Mouse (Mus musculus) urinary bladder, postnatal 36 days (tissue): ENCODE results near the gene Cntnap1.
A peak's percentile ranks its signal among the peaks of the same experiment; 100 is the strongest.

Experiments used
- DNase-seq, 2 experiments: peaks; one replicate each; pipeline ENCODE4 v3.0.0; 2022; ENCODE audit warnings: low spot score in 2 of 2, mixed read lengths in 1 of 2

Gene Cntnap1

DNA sequence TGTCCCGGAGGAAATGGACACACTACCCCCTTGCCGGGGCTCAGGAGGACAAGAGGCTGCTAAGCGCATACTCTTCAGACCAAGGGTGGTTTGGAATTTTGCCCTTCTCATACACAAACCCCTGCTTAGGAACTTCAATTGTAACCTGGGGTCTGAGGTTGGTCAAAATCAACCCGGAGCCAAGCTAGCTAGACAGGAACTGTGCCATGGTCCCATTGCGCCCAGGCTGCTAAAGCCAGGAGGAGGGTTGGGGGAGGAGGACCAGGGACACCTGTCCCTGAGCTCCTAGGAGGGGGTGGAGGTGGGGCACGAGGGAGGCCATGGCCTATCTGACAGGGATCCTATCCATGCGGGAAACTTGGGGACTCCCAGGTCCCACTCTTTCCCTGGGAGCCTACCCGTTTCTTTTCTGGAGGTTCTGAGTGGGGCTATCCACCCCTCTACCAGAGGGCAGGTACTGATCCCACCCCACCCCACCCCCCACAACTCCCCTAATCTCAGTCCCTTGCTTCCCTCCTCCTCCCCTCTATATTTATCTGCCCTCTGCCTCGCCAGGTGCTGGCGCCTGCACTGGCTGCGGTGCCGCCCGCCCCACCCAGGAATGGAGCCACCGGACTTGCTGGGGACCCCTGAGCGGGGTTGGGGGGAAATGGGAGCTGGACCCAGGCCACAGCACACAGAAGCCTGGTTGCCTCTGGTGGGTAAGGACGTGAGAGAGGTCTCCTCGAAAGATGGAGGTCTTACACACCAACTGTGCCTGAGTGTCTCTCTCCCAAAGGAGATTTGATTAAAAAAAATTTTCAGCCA, 819 bp upstream of the Cntnap1 start:
- DNase-seq, result no peak

DNA sequence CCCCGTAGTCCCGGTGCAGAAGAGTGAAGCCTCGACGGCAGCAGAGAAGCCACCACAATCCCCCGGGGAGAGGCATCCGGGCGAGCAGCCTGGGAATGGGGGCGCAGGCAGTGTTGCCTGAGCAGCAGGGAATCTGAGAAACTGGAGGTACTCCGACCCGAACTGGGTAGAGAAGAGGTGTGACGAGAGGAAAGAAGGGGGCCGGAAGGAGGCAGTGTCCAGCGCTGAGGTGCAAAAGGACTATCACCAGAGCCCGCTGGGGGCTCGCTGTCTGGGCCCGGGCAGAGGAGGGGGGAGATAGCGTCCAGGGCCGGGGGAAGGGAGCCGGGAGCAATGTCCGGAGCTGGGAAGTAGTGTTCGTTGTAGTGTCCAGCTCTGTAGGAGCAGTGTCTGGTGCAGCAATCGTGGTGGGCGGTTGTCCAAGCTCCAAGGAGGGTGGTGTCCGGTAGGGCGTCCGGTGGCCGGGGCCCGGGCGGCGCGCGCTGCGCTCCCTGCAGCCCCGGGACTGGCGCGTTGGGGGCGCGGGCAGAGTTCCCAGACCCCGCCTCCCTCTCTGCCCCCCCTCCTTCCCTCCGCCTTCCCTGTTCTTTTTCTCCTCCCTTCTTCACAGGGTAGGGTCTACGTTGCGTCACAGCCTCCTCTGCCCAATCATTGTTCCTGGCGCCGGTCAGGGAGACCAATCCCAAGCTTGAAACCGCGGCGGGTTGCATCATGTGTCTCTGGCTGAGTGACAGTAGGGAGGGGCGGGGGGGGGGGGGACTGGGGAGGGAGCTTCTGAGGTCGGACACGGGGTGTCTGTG, 688 bp downstream of the Cntnap1 start, which contains the start of gene Plekhh3:
TSS of gene Plekhh3 (minus strand) at position 541 of the 800 bp plus-strand sequence.
- DNase-seq, result peak; percentile 85 to 96

DNA sequence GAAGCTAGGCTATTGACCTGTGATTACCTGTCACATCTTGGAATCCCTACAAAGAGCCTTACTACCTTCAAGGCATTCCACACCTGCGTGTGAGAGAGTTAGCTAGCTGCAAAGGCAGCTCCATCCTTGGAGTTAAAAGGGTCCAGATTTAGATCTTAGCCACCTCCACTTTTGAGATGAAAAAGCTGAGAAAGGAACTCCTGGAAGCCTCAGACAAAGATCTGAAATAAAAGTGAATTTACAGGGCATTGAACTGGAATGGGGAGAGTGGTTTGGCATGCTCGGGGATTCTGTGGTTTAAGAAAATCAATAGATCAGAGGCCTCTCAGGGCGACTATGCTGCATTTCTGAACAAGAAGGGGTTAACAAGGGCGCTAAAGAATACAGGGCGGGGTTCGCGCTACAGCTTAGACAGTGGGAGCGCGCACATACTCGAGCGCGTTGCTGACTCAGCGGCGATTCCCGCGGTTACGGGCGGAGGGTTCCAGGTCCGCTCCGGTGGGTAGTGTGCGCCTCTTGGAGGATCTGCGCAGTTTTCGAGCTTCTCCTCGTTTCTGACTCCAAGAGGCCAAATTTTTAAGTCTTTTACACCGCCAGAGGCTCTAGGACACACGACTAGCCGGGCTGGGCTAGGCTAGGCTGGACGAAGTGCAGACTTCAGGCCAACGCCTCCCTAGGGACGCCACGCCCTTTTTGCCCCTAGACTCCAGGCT, 1.6 kb downstream of the Cntnap1 start:
- peak; percentile 70 to 78 for DNase-seq

DNA sequence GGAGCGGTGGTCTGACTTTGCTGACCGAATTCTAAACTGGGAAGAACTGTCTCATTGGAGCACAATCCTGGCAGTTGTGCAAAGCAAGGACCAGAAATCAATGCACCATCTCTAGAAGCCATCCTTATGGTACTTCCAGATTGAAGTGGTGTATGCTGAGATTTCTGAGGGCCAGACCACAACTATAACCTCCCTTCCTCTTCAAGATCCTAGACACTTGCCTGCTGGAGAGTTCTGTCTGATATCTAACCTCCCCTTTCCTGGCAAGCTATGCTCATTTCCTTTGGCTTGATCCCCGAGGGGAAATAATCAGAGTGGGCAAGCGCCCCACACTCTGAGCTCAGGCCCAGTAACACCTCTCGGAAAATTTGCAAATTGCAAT, 2.1 kb downstream of the Cntnap1 start:
- no peak for DNase-seq

DNA sequence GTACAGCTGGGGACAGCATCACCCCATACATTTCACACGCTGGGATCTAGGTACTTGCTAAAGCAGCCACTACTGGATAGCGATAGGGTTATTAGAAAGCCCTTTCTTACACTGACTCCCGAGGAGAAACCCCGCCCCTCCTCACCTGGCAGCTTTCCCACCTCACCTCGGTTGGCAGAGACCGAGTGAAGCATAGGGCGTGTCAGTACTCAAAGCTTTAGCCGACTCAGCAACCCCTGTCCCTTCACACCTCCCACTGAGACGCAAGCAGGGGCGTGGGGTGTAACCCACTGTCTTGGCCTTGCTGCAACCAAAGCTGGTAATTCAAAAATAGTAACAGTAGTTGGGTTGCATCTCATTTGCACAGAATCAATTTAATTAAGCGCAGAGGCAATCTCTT, 2.8 kb downstream of the Cntnap1 start:
- peak in 1 of 2 experiments; percentile 76 for DNase-seq

DNA sequence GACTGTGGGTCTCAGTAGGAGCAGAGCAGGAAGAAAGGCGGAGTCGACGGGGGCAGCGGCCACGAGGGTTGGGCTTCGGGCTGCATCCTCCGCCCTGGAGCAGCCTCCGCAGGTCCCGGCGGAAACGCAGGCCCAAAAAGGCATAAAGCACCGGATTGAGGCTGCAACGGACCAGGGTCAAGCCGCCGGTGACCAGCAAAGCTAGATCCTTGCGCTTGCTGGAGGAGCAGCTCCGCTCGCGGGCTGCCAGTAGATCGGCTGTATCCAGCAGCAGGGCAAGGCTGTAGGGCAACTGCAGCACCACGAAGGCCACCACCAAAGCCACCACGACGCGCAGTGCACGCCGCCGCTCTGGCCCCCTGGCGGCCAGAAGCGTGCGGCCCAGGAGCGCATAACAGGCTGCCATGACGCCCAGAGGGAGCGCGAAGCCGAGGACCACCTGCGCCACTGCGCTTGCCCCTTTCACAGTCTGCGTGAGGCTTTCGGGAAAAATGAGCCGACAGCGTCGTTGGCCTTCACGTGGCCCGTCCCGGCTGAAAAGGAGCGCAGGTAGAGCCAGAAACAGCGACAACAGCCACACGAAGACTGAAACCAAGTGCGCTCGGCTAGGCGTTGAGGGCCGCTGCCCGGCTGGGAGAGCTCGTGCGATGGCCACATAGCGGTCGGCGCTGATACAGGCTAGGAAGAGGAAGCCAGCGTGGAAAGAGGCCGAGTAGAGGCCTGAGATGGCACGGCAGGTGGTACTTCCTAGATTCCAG, 3.5 kb downstream of the Cntnap1 start:
- peak; percentile 72 to 82 for DNase-seq

DNA sequence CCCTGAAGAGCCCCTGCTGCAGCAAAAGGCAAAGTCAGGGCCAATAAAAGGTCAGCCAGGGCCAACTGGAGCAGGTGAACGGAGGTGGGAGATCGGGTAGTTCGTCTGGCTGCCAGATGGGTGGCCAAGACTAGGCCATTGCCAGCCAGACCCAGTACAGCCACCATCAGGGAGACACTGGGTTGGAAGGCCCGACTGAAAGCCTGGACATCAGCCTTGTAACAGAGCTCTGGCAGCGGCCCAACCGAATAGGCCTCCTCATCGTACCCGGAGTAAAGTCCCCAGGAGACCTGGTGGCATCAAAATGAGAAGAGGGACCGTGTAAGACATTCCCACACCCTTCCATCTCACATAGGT, 4.0 kb downstream of the Cntnap1 start:
- no peak for DNase-seq

DNA sequence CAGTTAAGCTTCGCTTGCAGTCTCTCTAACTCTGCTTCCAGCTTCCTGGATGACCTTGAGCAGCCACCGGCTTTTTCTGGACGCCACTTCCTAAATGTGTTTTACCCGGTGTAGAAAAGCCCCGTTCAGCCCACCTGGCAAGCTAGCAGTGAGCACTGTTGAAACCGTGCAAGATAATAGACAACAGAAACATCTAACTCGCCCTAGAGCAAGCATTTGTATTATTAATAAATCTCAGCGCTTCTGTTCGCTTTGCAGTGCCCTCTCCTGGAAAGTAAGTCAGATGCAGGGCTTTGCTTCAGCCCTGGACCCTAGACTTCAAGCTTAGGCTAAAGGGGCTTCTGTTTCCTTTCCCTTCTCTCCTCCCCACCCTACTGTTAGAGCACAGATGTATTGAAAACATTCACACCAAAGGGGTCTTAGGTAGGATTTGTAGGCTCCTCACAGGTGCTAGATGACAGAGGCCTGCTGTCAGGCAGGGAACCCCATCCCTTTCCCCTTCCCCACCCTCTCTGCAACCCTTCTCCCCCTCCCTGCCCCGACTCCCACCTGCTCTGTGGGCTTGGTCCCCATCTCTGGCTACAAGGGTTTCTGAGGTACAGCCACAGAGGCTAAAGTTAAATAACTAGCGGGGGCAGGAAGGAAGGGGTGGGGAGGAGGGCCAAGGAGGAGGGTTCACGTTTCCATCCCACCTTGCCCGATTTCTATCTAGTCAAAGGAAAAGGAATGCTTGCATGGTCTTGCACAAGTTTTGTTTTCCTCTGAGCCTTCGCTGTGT, 4.7 kb downstream of the Cntnap1 start, which contains the start of gene Ccr10:
TSS of gene Ccr10 (minus strand) at position 593 of the 778 bp plus-strand sequence.
- no peak for DNase-seq

DNA sequence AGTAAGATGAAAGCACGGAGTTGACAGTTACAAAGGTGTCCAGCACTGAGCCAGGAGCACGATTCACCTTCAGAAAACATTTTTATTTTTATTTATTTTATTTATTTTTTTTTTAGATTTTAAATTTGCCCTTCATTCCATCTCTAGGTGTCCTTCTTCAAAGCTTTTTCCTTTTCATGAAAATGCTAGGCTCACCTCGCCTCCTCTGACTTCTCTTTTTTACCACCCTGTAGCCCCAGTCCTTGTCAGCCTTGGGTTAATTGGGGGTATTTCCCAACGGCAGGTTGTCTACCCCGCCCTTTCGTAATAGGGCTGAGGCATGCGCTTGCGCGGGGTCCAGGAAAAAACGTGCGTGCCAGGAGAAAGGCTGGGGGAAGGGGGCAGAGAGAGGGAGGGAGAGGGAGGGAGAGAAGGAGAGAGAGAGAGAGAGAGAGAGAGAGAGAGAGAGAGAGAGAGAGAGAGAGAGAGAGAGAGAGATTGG, 5.4 kb downstream of the Cntnap1 start:
- DNase-seq, result no peak

DNA sequence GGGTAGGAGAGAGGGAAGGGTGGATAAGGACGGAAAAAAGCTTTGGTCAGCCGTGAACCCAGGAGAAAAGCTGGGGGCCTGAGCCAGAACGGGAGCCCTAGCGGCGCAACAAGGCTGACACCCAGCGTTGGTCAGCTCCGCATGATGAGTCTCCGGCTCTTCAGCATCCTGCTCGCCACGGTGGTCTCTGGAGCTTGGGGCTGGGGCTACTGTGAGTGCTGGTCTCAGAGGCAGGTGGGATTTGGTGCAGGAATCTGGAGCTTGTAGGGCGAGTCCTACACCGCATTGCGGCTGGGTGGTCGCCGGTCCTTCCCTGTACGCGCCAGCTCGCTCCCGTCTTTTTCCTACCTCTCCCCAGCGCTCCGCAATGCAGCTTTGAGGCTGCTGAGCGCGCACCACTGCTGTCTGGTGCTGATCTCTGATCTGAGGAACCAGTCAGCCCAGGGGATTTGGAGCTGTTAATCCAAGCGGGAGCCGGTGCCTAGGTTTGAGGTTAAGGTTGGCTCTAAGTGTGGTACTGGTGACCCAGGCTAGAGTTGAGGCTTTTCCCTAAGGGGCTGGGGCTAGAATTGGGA, 5.9 kb downstream of the Cntnap1 start:
- no peak for DNase-seq

DNA sequence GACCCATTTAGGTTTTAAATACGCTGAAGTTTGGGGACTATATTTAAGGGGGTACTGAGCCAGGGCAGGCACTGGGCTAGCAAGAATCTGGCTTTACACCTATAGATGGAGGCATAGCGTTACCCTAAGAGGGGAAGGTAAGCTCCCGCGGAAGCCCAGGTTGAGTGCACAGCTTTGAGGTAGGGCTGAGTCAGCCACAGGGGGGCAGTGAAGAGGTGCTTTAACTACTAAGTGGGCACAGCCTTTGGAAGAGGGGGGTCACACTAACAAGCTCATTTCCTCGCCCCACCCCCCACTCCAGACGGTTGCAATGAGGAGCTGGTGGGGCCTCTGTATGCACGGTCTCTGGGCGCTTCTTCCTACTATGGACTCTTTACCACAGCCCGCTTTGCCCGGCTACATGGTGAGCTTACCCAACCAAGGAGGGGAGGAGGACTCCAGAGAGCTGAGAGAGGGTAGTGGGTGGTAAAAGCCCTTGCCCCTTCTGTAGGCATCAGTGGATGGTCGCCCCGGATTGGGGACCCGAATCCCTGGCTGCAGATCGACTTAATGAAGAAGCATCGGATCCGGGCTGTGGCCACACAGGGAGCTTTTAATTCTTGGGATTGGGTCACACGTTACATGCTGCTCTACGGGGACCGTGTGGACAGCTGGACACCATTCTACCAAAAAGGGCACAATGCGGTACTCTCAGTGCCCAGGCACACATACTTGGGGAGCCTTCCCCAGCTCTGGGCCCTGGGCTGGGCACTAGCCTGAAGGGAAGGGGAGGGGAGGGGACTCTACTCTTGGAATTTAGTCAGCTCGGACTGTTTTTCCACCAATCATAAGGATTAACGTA, 6.8 kb downstream of the Cntnap1 start:
- DNase-seq, result no peak

DNA sequence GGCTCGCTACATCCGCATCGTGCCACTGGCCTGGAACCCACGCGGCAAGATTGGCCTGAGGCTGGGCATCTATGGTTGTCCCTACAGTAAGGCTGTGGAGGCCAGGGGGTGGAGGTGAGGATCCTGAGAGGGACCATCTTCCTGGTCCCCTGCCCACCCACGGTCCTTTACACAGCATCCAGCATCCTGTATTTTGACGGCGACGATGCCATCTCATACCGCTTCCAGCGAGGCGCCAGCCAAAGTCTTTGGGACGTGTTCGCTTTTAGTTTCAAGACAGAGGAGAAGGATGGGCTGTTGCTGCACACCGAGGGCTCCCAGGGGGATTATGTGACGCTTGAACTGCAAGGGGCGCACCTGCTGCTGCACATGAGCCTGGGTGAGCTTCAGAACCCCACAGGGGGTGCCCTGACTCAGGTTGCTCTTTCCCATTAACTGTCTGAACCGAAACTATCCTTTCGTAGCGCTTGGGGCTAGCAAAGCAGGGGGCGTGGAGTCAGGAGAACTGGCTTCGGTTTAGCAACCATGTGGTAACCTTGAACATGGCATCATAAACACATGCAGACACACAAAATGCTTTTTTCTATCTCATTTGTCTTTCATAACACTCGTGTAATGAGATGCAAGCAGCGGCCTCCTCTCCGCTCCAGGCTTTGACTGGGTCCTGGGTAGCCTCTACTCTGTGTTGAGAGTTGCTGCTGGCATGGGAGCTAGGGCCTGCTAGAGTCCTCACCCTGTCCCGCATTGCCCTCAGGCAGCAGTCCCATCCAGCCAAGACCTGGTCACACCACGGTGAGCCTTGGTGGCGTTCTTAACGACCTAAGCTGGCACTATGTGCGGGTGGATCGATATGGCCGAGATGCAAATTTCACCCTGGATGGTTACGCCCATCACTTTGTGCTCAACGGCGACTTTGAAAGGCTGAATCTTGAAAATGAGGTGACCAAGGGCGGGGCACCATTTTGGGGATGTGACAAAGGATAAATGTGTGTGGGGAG, 8.0 kb downstream of the Cntnap1 start:
- no peak for DNase-seq

DNA sequence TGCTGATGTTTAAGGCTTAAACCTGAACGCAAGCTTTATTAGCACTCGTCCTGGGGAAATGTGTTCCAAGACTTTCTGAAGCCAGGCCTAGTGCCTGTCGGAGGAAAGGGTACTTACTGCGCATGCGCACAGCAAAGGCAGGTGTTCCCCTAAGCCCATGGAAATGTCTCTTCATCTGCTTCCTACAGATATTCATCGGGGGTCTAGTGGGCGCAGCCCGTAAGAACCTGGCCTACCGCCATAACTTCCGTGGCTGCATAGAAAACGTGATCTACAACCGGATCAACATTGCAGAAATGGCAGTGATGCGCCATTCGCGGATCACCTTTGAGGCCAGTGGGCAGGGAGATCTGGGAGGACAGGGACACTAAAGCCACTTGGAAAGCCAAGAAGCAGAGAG, 9.0 kb downstream of the Cntnap1 start:
- DNase-seq, result no peak

DNA sequence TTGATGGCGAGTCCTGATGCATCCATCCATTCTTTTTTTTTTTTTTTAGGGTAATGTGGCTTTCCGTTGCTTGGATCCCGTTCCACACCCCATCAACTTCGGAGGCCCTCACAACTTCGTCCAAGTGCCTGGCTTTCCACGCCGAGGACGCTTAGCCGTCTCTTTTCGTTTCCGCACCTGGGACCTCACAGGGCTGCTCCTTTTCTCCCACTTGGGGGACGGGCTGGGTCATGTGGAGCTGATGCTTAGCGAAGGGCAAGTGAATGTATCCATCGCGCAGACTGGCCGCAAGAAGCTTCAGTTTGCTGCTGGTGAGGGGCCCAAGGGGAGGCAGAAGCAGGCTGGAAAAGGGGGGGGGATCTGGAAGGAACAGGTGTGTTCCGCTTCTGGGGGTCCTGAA, 9.9 kb downstream of the Cntnap1 start:
- no peak for DNase-seq

DNA sequence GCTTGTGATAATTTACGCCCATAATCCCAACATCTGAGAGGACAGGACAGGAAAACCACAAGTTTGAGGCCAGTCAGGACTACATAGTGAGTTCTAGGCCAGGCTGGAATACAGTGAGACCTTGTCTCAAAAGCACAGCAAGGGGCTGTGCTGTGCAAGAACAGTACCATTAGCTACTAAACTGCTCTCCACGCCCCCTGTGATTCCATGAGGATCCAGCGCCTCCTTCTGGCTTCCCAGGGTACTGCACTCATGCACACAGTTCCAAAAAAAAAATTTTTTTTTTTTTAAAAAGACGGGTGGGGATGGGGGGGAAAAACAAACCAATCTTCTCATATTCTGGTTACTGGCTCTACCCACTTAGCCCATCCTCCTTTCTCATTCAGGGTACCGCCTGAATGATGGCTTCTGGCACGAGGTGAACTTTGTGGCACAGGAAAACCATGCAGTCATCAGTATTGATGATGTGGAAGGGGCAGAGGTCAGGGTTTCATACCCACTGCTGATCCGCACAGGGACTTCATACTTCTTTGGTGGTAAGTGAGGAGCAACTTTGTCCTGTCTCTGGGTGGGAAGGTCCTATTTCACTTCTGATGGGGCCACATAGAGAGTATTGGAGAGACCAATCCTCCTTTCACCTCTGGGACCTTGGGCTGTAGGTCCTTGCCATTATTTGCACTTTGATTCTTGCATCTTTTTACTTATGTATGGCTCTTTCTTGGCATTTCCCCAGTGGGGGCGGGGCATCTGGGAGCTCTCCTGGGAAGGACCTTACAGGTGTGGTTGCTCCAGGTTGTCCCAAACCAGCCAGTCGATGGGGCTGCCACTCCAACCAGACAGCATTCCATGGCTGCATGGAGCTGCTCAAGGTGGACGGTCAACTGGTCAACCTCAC, 10.8 kb downstream of the Cntnap1 start:
- peak in 1 of 2 experiments; percentile 59 for DNase-seq

DNA sequence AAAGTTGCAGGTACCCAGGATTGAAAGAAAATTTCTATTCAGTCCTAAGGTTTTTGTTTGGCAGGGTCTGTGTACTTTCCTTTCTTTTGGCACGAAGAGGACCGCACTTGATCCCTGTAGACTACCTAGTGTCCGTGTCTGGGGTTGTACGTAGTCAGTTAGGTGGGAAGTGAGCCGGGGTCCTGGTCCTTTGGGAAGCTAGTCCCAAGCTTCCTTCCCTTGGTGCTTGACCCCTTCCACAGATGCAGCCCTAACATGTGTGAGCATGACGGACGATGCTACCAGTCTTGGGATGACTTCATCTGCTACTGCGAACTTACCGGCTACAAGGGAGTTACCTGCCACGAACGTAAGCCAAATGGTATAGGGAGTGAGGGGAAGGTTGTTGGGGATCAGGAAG, 11.6 kb downstream of the Cntnap1 start:
- DNase-seq, result no peak
